Mouse (Mus musculus): Measurements from ENCODE around the gene Coch. TPM values are rescaled to one million over a fixed set of nuclear protein-coding genes. Genes with fewer than 3 reads are reported as not detected.

Coch gene
- polyA plus RNA-seq, 1 experiment from 2014 or later, result 7.5 TPM

- H3K4me2 ChIP-seq (replicated peaks), result peak overlapping the region; percentile 98
- peaks cover 40% of the 10 kb centered on the region for H3K27me3 ChIP-seq (replicated peaks)
- peaks cover 11% of the 10 kb centered on the region for H3K4me1 ChIP-seq
- ATAC-seq (ENCODE audit: low FRiP score, low read depth), result no peak
- H3K4me3 ChIP-seq, result peak overlapping the region; percentile 62
- H3K9ac ChIP-seq, result peak overlapping the region; percentile 54
- H3K9me3 ChIP-seq, result no peaks in the 10 kb centered on the region
- 2% methylated on average over 18 of the region's 18 CpGs for WGBS
- no peak overlapping the region for H3K27ac ChIP-seq
- H3K36me3 ChIP-seq, result no peaks in the 10 kb centered on the region
Measured at GRCm38 (mm10) chr12:51594030-51594470, 909 bp downstream of the Coch start.

- peaks cover 6% of the 10 kb centered on the region; the same call in 1 of the 2 replicates for H3K36me3 ChIP-seq
- no peaks in the 10 kb centered on the region for H3K27me3 ChIP-seq (replicated peaks)
- no peak overlapping the region for H3K4me3 ChIP-seq
- no peak overlapping the region for H3K9ac ChIP-seq
- 97% methylated on average over 10 of the region's 10 CpGs for WGBS
- no peaks in the 10 kb centered on the region for H3K4me1 ChIP-seq
- no peak overlapping the region for H3K27ac ChIP-seq
- no peak for ATAC-seq (ENCODE audit: low FRiP score, low read depth)
- no peaks in the 10 kb centered on the region for H3K9me3 ChIP-seq
- H3K4me2 ChIP-seq (replicated peaks), result no peak overlapping the region
Measured at GRCm38 (mm10) chr12:51603306-51603705, 10.2 kb downstream of the Coch start.

- Histone ChIP-seq H3K27me3 (replicated peaks) (no peaks in the 10 kb centered on the region), H3K4me3 (no peak overlapping the region), H3K27ac (no peak overlapping the region), H3K9ac (no peak overlapping the region), H3K4me1 (no peaks in the 10 kb centered on the region), H3K36me3 (peaks cover 13% of the 10 kb centered on the region; the same call in 1 of the 2 replicates), H3K9me3 (no peaks in the 10 kb centered on the region), H3K4me2 (replicated peaks) (no peak overlapping the region)
- no peak for ATAC-seq (ENCODE audit: low FRiP score, low read depth)
- WGBS, result 92% methylated on average over 4 of the region's 4 CpGs
Measured at GRCm38 (mm10) chr12:51606138-51606537, 13.0 kb downstream of the Coch start.

GRCm38 (mm10) chr12:51612361-51612760 lies 19.2 kb downstream of the Coch start:
- no peaks in the 10 kb centered on the region for H3K4me1 ChIP-seq
- H3K9me3 ChIP-seq, result no peaks in the 10 kb centered on the region
- no peak for ATAC-seq (ENCODE audit: low FRiP score, low read depth)
- H3K4me2 ChIP-seq (replicated peaks), result no peak overlapping the region
- WGBS, result 91% methylated on average over 5 of the region's 5 CpGs
- no peak overlapping the region for H3K4me3 ChIP-seq
- peaks cover 44% of the 10 kb centered on the region for H3K36me3 ChIP-seq
- no peak overlapping the region for H3K27ac ChIP-seq
- H3K27me3 ChIP-seq (replicated peaks), result no peaks in the 10 kb centered on the region
- no peak overlapping the region for H3K9ac ChIP-seq

- ATAC-seq (ENCODE audit: low FRiP score, low read depth), result no peak
- Histone ChIP-seq H3K4me3 (no peak overlapping the region), H3K9ac (no peak overlapping the region), H3K4me2 (replicated peaks) (no peak overlapping the region), H3K4me1 (no peaks in the 10 kb centered on the region), H3K27ac (no peak overlapping the region), H3K9me3 (no peaks in the 10 kb centered on the region), H3K27me3 (replicated peaks) (no peaks in the 10 kb centered on the region), H3K36me3 (peaks cover 26% of the 10 kb centered on the region)
Measured at GRCm38 (mm10) chr12:51620572-51620971, 27.4 kb downstream of the Coch start.

GRCm38 (mm10) chr12:51621161-51621560 lies 28.0 kb downstream of the Coch start:
- peaks cover 22% of the 10 kb centered on the region for H3K36me3 ChIP-seq
- no peak for ATAC-seq (ENCODE audit: low FRiP score, low read depth)

GRCm38 (mm10) chr12:51622670-51623365 lies 29.7 kb downstream of the Coch start:
- no peaks in the 10 kb centered on the region for H3K27me3 ChIP-seq (replicated peaks)
- WGBS, result 82% methylated on average over 5 of the region's 5 CpGs
- peak; percentile 66; the same call in 1 of the 2 replicates for ATAC-seq (ENCODE audit: low FRiP score, low read depth)
- H3K36me3 ChIP-seq, result peaks cover 11% of the 10 kb centered on the region; the same call in 1 of the 2 replicates
- no peaks in the 10 kb centered on the region for H3K4me1 ChIP-seq
- no peaks in the 10 kb centered on the region for H3K9me3 ChIP-seq
- no peak overlapping the region for H3K9ac ChIP-seq
- no peak overlapping the region for H3K4me2 ChIP-seq (replicated peaks)
- no peak overlapping the region for H3K4me3 ChIP-seq
- no peak overlapping the region for H3K27ac ChIP-seq

More at GRCm38 (mm10) chr12:51621161-51621560, 28.0 kb downstream of the Coch start:
- Histone ChIP-seq H3K4me3 (no peak overlapping the region), H3K4me1 (no peaks in the 10 kb centered on the region), H3K9me3 (no peaks in the 10 kb centered on the region), H3K9ac (no peak overlapping the region), H3K4me2 (replicated peaks) (no peak overlapping the region), H3K27me3 (replicated peaks) (no peaks in the 10 kb centered on the region), H3K27ac (no peak overlapping the region)
- WGBS, result 95% methylated on average over 5 of the region's 5 CpGs

GRCm38 (mm10) chr12:51623366-51623694 lies 30.2 kb downstream of the Coch start:
- H3K4me1 ChIP-seq, result no peaks in the 10 kb centered on the region
- no peak; the same call in 1 of the 2 replicates for ATAC-seq (ENCODE audit: low FRiP score, low read depth)
- no peak overlapping the region for H3K4me2 ChIP-seq (replicated peaks)
- no peaks in the 10 kb centered on the region for H3K9me3 ChIP-seq
- peaks cover 7% of the 10 kb centered on the region; the same call in 1 of the 2 replicates for H3K36me3 ChIP-seq
- H3K9ac ChIP-seq, result no peak overlapping the region
- H3K27me3 ChIP-seq (replicated peaks), result no peaks in the 10 kb centered on the region
- H3K27ac ChIP-seq, result no peak overlapping the region
- no peak overlapping the region for H3K4me3 ChIP-seq

GRCm38 (mm10) chr12:51633481-51633880 lies 40.3 kb downstream of the Coch start:
- Histone ChIP-seq H3K9ac (no peak overlapping the region), H3K4me3 (no peak overlapping the region), H3K36me3 (peaks cover 3% of the 10 kb centered on the region; the same call in 1 of the 2 replicates), H3K9me3 (no peaks in the 10 kb centered on the region), H3K27me3 (replicated peaks) (no peaks in the 10 kb centered on the region), H3K4me1 (no peaks in the 10 kb centered on the region), H3K4me2 (replicated peaks) (no peak overlapping the region), H3K27ac (no peak overlapping the region)
- no peak for ATAC-seq (ENCODE audit: low FRiP score, low read depth)
- WGBS, result 78% methylated on average over 4 of the region's 4 CpGs

- Histone ChIP-seq H3K9ac (no peak overlapping the region), H3K27me3 (replicated peaks) (no peaks in the 10 kb centered on the region), H3K27ac (no peak overlapping the region), H3K9me3 (no peaks in the 10 kb centered on the region), H3K36me3 (peaks cover 3% of the 10 kb centered on the region; the same call in 1 of the 2 replicates), H3K4me2 (replicated peaks) (no peak overlapping the region), H3K4me1 (no peaks in the 10 kb centered on the region), H3K4me3 (no peak overlapping the region)
- no peak for ATAC-seq (ENCODE audit: low FRiP score, low read depth)
- WGBS, result 91% methylated on average over 2 of the region's 2 CpGs
Measured at GRCm38 (mm10) chr12:51636260-51636659, 43.1 kb downstream of the Coch start.

GRCm38 (mm10) chr12:51636689-51637470 lies 43.7 kb downstream of the Coch start:
- Histone ChIP-seq H3K4me1 (no peaks in the 10 kb centered on the region), H3K4me2 (replicated peaks) (no peak overlapping the region), H3K27ac (no peak overlapping the region), H3K27me3 (replicated peaks) (no peaks in the 10 kb centered on the region), H3K9me3 (no peaks in the 10 kb centered on the region), H3K36me3 (peaks cover 8% of the 10 kb centered on the region; the same call in 1 of the 2 replicates), H3K4me3 (no peak overlapping the region), H3K9ac (no peak overlapping the region)
- no peak for ATAC-seq (ENCODE audit: low FRiP score, low read depth)
- WGBS, result 84% methylated on average over 2 of the region's 2 CpGs

GRCm38 (mm10) chr12:51641871-51642270 lies 48.7 kb downstream of the Coch start:
- 83% methylated on average over 6 of the region's 6 CpGs for WGBS
- H3K27ac ChIP-seq, result no peak overlapping the region

More at GRCm38 (mm10) chr12:51641871-51642270, 48.7 kb downstream of the Coch start:
- Histone ChIP-seq H3K9ac (no peak overlapping the region), H3K4me2 (replicated peaks) (no peak overlapping the region), H3K4me3 (no peak overlapping the region), H3K27me3 (replicated peaks) (no peaks in the 10 kb centered on the region), H3K9me3 (no peaks in the 10 kb centered on the region), H3K4me1 (no peaks in the 10 kb centered on the region), H3K36me3 (0 out of 2 replicates have a peak, but pooled peaks cover 9% of the 10 kb centered on the region)
- ATAC-seq (ENCODE audit: low FRiP score, low read depth), result no peak
